Mouse (Mus musculus): ENCODE data around the gene Il9. TPM values are rescaled to one million over a fixed set of nuclear protein-coding genes. Genes with fewer than 3 reads are reported as not detected.
A peak's percentile ranks its signal among the peaks of the same experiment; 100 is the strongest.

The Il9 gene
- polyA plus RNA-seq, 1 experiment from 2014 or later: not detected

DNA sequence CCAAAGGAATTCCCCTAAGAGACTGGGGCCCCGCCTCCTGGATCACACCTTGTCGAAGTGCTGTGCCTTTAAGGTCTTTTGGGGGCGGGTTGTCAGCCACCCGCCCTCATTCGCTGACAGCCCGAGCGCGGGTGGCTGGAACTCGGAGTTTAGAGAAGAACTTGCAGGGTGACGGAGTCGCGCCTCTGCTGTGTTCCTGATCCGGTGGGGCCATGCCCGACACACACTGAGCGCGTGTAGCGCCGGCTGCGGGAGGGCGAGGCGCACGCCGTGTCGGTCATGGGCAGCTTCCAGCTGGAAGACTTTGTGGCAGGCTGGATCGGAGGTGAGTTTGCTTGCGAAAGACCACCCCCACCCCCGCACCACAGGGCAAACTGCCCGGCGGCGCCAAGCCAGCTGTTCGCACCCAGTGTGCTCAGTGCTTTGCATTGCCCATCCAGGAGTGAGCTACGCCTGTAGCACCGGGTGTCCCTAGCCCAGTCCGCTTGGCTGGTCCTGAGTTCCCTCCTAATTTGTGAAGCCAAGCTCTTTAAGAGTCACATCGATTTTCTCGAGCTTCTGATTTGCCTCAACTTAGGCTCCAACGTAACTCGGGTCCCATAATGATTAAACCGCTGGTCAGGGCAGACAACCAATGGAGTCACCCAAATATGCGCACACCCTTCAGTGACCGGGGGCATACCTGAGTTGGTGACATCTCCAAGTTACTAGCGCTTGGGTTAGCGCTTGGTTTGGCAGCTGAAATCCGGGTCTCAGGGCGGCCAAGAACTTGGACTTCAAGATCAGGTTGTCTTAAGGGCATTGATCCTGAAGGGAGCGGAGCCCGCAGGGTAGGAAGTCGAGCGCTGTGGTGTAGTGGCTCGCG is 43.6 kb downstream of the Il9 start, which contains the start of gene Slc25a48:
Slc25a48 (plus strand) TSS at position 145 of the 865 bp plus-strand sequence.
- no peak within 1 kb of the TSS for H3K27ac ChIP-seq (replicated peaks)
- peaks cover 20% of the 10 kb centered on the region for H3K4me1 ChIP-seq
- 6% methylated on average over 51 of the region's 51 CpGs for WGBS
- peak within 1 kb of the TSS; percentile 28 for H3K4me3 ChIP-seq
- no peaks in the 10 kb centered on the region for H3K9me3 ChIP-seq
- H3K27me3 ChIP-seq: peaks cover 68% of the 10 kb centered on the region
- ATAC-seq (ENCODE audit: low FRiP score, low read depth): no peak
- H3K36me3 ChIP-seq: no peaks in the 10 kb centered on the region
- 0 out of 2 replicates have a peak within 1 kb of the TSS, but pooled peaks have one; percentile 34 for H3K9ac ChIP-seq (replicated peaks)
- H3K4me2 ChIP-seq (replicated peaks): peak within 1 kb of the TSS; percentile 50

DNA sequence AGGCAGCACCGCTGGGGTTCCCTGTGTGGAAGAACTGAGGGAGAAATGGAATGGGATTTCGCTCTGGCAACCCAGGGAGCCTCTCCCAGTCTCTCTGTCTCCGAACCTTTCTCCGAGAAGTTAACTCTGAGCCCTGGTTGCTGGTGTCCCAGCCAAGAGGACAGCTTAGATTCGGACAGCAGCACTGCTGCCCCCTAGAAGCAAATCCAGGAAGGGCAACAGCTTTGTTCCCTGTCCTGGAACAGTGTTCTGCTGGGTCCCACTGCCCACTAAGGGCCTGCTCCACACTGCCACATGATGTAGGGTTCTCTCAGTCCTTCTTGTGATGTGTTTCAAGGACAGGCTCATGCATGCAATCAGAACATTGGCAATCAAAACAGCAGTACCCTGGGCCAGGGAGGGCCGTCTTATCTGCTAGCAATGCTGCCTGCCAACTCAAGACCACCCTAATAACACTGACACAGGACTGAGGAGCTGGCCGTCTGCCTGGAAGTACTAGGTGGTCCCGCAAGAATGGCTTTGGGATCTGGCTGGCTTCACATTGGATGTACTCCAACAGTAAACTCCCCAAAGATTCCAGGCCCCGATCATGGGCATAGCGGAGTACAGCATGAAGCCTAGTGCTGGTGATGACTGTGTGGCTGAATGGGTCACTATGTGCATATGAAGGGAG is 46.3 kb downstream of the Il9 start:
- Histone ChIP-seq H3K9ac (replicated peaks) (no peak overlapping the region), H3K4me1 (peaks cover 23% of the 10 kb centered on the region), H3K4me2 (replicated peaks) (no peak overlapping the region), H3K9me3 (no peaks in the 10 kb centered on the region), H3K27ac (replicated peaks) (no peak overlapping the region), H3K4me3 (no peak overlapping the region), H3K27me3 (peaks cover 74% of the 10 kb centered on the region), H3K36me3 (no peaks in the 10 kb centered on the region)
- no peak for ATAC-seq (ENCODE audit: low FRiP score, low read depth)
- 69% methylated on average over 10 of the region's 10 CpGs for WGBS

GRCm38 (mm10) chr13:56434311-56434751 is 47.7 kb downstream of the Il9 start:
- 81% methylated on average over 9 of the region's 9 CpGs for WGBS
- Histone ChIP-seq H3K36me3 (no peaks in the 10 kb centered on the region), H3K27ac (replicated peaks) (no peak overlapping the region), H3K9me3 (no peaks in the 10 kb centered on the region), H3K4me1 (peaks cover 23% of the 10 kb centered on the region), H3K4me2 (replicated peaks) (no peak overlapping the region), H3K9ac (replicated peaks) (no peak overlapping the region), H3K27me3 (peaks cover 73% of the 10 kb centered on the region), H3K4me3 (no peak overlapping the region)
- ATAC-seq (ENCODE audit: low FRiP score, low read depth): no peak

DNA sequence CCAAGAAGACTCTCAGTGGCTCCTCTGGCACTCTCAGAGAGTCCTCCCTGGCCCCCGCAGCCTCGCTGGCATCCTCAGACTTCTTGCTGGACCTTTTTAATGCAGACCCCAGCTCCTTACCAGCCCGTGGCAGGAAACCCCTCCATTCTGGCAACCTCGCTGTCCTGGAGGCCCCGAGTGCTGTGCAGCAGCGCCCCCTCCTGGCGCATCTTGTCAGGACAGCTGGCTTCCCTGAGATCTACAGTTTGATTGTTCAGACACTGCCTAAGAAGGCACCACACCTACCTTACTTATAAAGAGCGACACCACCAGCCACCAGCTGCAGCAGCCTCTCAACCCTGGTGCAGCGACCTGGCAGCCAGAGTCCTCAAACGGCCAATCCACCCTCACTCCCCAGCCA is 48.6 kb downstream of the Il9 start:
- no peaks in the 10 kb centered on the region for H3K9me3 ChIP-seq
- WGBS: 9% methylated on average over 10 of the region's 10 CpGs
- no peaks in the 10 kb centered on the region for H3K36me3 ChIP-seq
- no peak overlapping the region for H3K4me2 ChIP-seq (replicated peaks)
- H3K4me3 ChIP-seq: no peak overlapping the region
- H3K27ac ChIP-seq (replicated peaks): no peak overlapping the region
- H3K4me1 ChIP-seq: peaks cover 24% of the 10 kb centered on the region
- H3K27me3 ChIP-seq: peaks cover 73% of the 10 kb centered on the region
- H3K9ac ChIP-seq (replicated peaks): no peak overlapping the region
- peak; percentile 45; the same call in 1 of the 2 replicates for ATAC-seq (ENCODE audit: low FRiP score, low read depth)

DNA sequence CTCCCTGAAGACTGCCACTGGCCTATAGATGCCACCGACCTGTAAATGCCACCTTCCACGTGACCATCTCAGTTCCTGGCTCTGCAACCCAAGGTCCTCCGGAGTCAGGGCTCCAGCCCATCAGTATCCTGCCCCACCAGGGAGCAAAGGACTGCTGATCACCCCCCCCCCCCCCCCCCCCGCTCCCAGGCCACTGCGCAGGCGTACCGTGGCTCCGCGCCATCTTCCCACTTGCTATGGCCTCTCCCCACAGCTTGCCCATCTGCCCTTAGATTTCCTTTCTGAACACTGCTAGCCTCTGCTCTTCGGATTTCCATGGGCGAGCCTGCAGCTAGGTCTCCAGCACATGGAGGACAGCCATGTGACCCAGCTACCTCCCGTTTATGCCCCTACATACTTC is 49.5 kb downstream of the Il9 start:
- H3K27me3 ChIP-seq: peaks cover 73% of the 10 kb centered on the region
- H3K27ac ChIP-seq (replicated peaks): no peak overlapping the region
- no peak for ATAC-seq (ENCODE audit: low FRiP score, low read depth)

More for the DNA sequence above, 49.5 kb downstream of the Il9 start:
- WGBS: 93% methylated on average over 11 of the region's 12 CpGs
- Histone ChIP-seq H3K4me2 (replicated peaks) (no peak overlapping the region), H3K4me1 (peaks cover 18% of the 10 kb centered on the region), H3K36me3 (no peaks in the 10 kb centered on the region), H3K4me3 (no peak overlapping the region), H3K9me3 (no peaks in the 10 kb centered on the region), H3K9ac (replicated peaks) (no peak overlapping the region)

Other genes with a start within 250 kb of the Il9 start
- gene Neurog1, start 230.1 kb downstream of the Il9 start, polyA plus RNA-seq (2016; fragmentation: Nextera tagmentation; extraction: Ambion mirVana): 38.0 and 38.8 TPM in 2 replicates
- 27.5 and 37.6 TPM in 2 replicates for gene Cxcl14, start 185.7 kb downstream of the Il9 start, polyA plus RNA-seq (2016; fragmentation: Nextera tagmentation; extraction: Ambion mirVana)
- gene Gm3045, start 55.7 kb downstream of the Il9 start, polyA plus RNA-seq (2016; fragmentation: Nextera tagmentation; extraction: Ambion mirVana): not detected in 2 replicates
- not detected in 2 replicates for gene Slc25a48, start 43.9 kb downstream of the Il9 start, polyA plus RNA-seq (2016; fragmentation: Nextera tagmentation; extraction: Ambion mirVana)
- gene Fbxl21, start 40.2 kb upstream of the Il9 start, polyA plus RNA-seq (2016; fragmentation: Nextera tagmentation; extraction: Ambion mirVana): 2.4 TPM in 2 replicates
- not detected in 2 replicates for gene Lect2, start 66.3 kb upstream of the Il9 start, polyA plus RNA-seq (2016; fragmentation: Nextera tagmentation; extraction: Ambion mirVana)
- gene Tgfbi, start 127.3 kb upstream of the Il9 start, polyA plus RNA-seq (2016; fragmentation: Nextera tagmentation; extraction: Ambion mirVana): 15.3 and 27.3 TPM in 2 replicates
- gene Smad5, start 220.8 kb upstream of the Il9 start, polyA plus RNA-seq (2016; fragmentation: Nextera tagmentation; extraction: Ambion mirVana): 38.3 and 39.2 TPM in 2 replicates